Mouse (Mus musculus) small intestine, adult 10 weeks (tissue): Measurements from ENCODE around the gene Vmn1r209. TPM values are rescaled to one million over a fixed set of nuclear protein-coding genes. Genes with fewer than 3 reads are reported as not detected.

Experiments used
- polyA plus RNA-seq: library from polyadenylated mRNA; stranded (reverse); fragments of 350-450 nt; fragmentation: Illumina TruSeq; extraction: RNeasy Lipid Tissue Mini Kit (QIAGEN cat#74804); gene quantifications from one replicate; pipeline ENCODE4 v1.2.3, GENCODE M21; 2014; ENCODE audit warnings: low replicate concordance

Vmn1r209 gene
- not detected for polyA plus RNA-seq

DNA sequence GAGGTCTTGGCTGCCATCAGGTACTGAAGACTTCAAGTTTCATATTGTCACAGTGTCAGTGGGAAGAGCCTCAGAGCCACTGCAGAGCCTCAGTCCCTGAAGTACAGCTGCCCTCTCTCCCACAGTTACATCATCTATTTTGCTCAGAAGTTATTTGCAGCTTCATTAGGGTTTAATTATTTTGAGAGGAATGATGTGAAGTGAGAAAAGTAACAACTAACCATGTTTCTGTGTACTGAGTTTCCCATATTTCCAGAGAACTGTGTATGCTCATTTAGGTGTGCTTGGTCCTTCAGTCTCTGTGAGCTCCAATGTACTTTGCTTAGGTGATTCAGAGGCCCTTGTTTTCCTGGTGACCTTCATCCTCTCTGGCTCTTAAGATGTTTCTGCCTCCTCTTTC lies at the start of gene Vmn1r209:
Gene Vmn1r209 (minus strand): TSS at position 101 of the 400 bp plus-strand sequence.

DNA sequence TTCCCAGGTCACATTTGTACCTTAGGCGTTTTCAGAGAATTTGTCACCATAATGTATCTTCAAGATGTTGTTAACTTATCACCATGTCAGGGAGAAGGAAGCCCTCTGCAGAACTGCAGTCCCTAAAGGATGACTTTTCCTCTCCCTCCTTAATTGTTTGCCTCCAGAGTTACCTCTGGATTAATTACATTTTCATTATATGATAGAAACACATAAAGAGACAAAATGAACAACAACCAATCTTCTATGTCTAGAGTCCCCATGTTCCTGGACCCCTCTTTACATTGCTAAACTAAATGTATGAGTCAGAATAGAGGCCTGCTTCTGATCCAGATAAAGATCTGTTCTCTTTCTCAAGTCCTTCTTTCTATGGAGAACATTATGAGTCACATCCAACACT lies 48.0 kb upstream of the Vmn1r209 start, which contains the start of gene Vmn1r211:
Gene Vmn1r211 (minus strand): TSS at position 101 of the 400 bp plus-strand sequence.

DNA sequence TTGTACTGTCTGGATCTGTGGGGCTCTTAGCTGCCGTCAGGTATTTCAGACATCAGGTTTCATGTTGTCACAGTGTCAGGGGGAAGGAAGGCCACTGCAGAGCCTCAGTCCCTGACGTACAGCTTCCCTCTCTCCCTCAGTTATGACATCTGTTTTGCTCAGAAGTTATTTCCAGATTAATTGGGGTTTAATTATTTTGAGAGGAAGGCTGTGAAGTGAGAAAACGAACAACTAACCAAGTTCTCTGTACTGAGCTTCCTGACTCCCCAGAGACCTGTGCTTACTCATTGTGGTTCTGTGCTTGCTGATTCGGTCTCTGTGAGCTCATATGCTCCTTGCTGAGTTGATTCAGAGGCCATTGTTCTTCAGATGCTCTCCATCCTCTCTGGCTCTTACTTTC lies 21.8 kb upstream of the Vmn1r209 start, which contains the start of gene Vmn1r210:
Gene Vmn1r210 (minus strand): TSS at position 101 of the 400 bp plus-strand sequence.

GRCm38 (mm10) chr13:22777300-22777699 lies 32.2 kb downstream of the Vmn1r209 start, which contains the start of gene Vmn1r208:
Gene Vmn1r208, minus strand, starts transcription at chr13:22777400.

Other genes with a start within 250 kb of the Vmn1r209 start
- gene Vmn1r205, start 216.7 kb downstream of the Vmn1r209 start, polyA plus RNA-seq, result not detected
- not detected for gene Vmn1r206, start 185.4 kb downstream of the Vmn1r209 start, polyA plus RNA-seq
- gene Vmn1r207-ps, start 80.1 kb downstream of the Vmn1r209 start, polyA plus RNA-seq, result not detected
- gene Vmn1r208, start 32.3 kb downstream of the Vmn1r209 start, polyA plus RNA-seq, result not detected
- gene Vmn1r210, start 21.7 kb upstream of the Vmn1r209 start, polyA plus RNA-seq, result not detected
- gene Vmn1r211, start 47.9 kb upstream of the Vmn1r209 start, polyA plus RNA-seq, result not detected
- not detected for gene Vmn1r212, start 74.5 kb upstream of the Vmn1r209 start, polyA plus RNA-seq
- not detected for gene Vmn1r213, start 198.0 kb upstream of the Vmn1r209 start, polyA plus RNA-seq
- gene Vmn1r214, start 220.7 kb upstream of the Vmn1r209 start, polyA plus RNA-seq, result not detected